Comparison of ENCODE assay signal across 8 mouse cellular contexts in genomic region chr2:144101463-144101961, GRCm38 (mm10).
DNase-seq lines count a peak whose midpoint lies in the region; ATAC-seq and TF ChIP-seq lines count a peak whose summit lies in the region.
"Had no signal": no experiment of that assay in that cellular context is flagged by ENCODE, and none has a peak within 500 bp of the region (broad histone marks: within the 10 kb centered on the region; RNA-seq: fewer than 3 reads in every experiment).

No protein-coding gene starts in this region.

- no peaks in the 10 kb centered on the region for H3K27me3 ChIP-seq in neural tube, embryonic 11.5 days (ENCODE audit: control insufficient read depth, insufficient read depth, low read length)
- no peaks in the 10 kb centered on the region for H3K27me3 ChIP-seq in forebrain, embryonic 16.5 days (replicated peaks; ENCODE audit: control insufficient read depth, insufficient read depth, low read length)
- no peaks in the 10 kb centered on the region for H3K27me3 ChIP-seq in limb, embryonic 14.5 days (ENCODE audit: control insufficient read depth, insufficient read depth, low read length)
- H3K27me3 ChIP-seq in liver, postnatal 0 days (ENCODE audit: insufficient read depth, low read length) = no peaks in the 10 kb centered on the region

- peak; percentile 81 for ATAC-seq in neural tube, embryonic 11.5 days (ENCODE audit: insufficient read depth, low FRiP score, low TSS enrichment)
- ATAC-seq in forebrain, embryonic 16.5 days = peak; percentile 61
- ATAC-seq in limb, embryonic 14.5 days (ENCODE audit: low FRiP score, low read depth) = peak; percentile 30
- no peak for ATAC-seq in liver, postnatal 0 days

- no peak for TF ChIP-seq POLR2A in limb, embryonic 14.5 days (IDR thresholded peaks at IDR 0.05; ENCODE audit: borderline replicate concordance, extremely low read depth, insufficient read depth, insufficient read length)

- H3K36me3 ChIP-seq in neural tube, embryonic 11.5 days (ENCODE audit: control insufficient read depth, insufficient read depth, low read length) = no peaks in the 10 kb centered on the region
- no peaks in the 10 kb centered on the region for H3K36me3 ChIP-seq in forebrain, embryonic 16.5 days (ENCODE audit: control insufficient read depth, insufficient read depth)
- H3K36me3 ChIP-seq in limb, embryonic 14.5 days (ENCODE audit: control insufficient read depth, insufficient read depth, low read length) = no peaks in the 10 kb centered on the region
- no peaks in the 10 kb centered on the region for H3K36me3 ChIP-seq in liver, postnatal 0 days (replicated peaks; ENCODE audit: insufficient read depth, low read length)

- H3K4me1 ChIP-seq in neural tube, embryonic 11.5 days (ENCODE audit: control insufficient read depth, insufficient read depth, low read length) = no peaks in the 10 kb centered on the region
- 0 out of 2 replicates have a peak, but pooled peaks cover 2% of the 10 kb centered on the region for H3K4me1 ChIP-seq in forebrain, embryonic 16.5 days (replicated peaks; ENCODE audit: control insufficient read depth, insufficient read depth, low read length)
- no peaks in the 10 kb centered on the region for H3K4me1 ChIP-seq in limb, embryonic 14.5 days (ENCODE audit: control insufficient read depth, insufficient read depth, low read length)
- H3K4me1 ChIP-seq in liver, postnatal 0 days (ENCODE audit: insufficient read depth) = no peaks in the 10 kb centered on the region

- no peak overlapping the region for H3K9ac ChIP-seq in neural tube, embryonic 11.5 days (ENCODE audit: low read length)
- no peak overlapping the region for H3K9ac ChIP-seq in forebrain, embryonic 16.5 days (replicated peaks; ENCODE audit: low read depth, low read length)
- H3K9ac ChIP-seq in limb, embryonic 14.5 days (ENCODE audit: low read depth, low read length, severe bottlenecking) = no peak overlapping the region
- no peak overlapping the region for H3K9ac ChIP-seq in liver, postnatal 0 days (replicated peaks)

- no peak for TF ChIP-seq EP300 in liver, postnatal 0 days (IDR thresholded peaks at IDR 0.05; ENCODE audit: low read depth)

- TF ChIP-seq CTCF in liver, postnatal 0 days (IDR thresholded peaks at IDR 0.05; ENCODE audit: low read depth) = no peak

- H3K9me3 ChIP-seq in neural tube, embryonic 11.5 days (ENCODE audit: control insufficient read depth, low read length) = no peaks in the 10 kb centered on the region
- no peaks in the 10 kb centered on the region for H3K9me3 ChIP-seq in forebrain, embryonic 16.5 days (ENCODE audit: control insufficient read depth, low read length)
- no peaks in the 10 kb centered on the region for H3K9me3 ChIP-seq in limb, embryonic 14.5 days (ENCODE audit: control insufficient read depth, low read length)
- no peaks in the 10 kb centered on the region for H3K9me3 ChIP-seq in liver, postnatal 0 days (ENCODE audit: low read length)

- H3K27ac ChIP-seq in neural tube, embryonic 11.5 days (ENCODE audit: low read depth, low read length) = no peak overlapping the region
- H3K27ac ChIP-seq in forebrain, embryonic 16.5 days (ENCODE audit: low read length) = no peak overlapping the region
- no peak overlapping the region for H3K27ac ChIP-seq in limb, embryonic 14.5 days (replicated peaks; ENCODE audit: low read depth, low read length)
- H3K27ac ChIP-seq in liver, postnatal 0 days (ENCODE audit: low read depth) = no peak overlapping the region

- DNase-seq in neural tube, embryonic 11.5 days (ENCODE audit: low spot score) = peak; percentile 20
- no peak for DNase-seq in neural tube, embryonic 10.5 days (ENCODE audit: extremely low spot score, low spot score)
- DNase-seq in limb, embryonic 14.5 days (ENCODE audit: low spot score) = no peak
- DNase-seq in spleen, postnatal 4 days (ENCODE audit: low spot score in 2 of 2) = no peak
- no peak for DNase-seq in right cerebral cortex, postnatal 14 days
- no peak for DNase-seq in liver, postnatal 0 days
- DNase-seq: spleen, adult 18-20 months had no signal

- no peak overlapping the region for H3K4me3 ChIP-seq in neural tube, embryonic 11.5 days (ENCODE audit: low read depth, low read length)
- no peak overlapping the region for H3K4me3 ChIP-seq in forebrain, embryonic 16.5 days (replicated peaks; ENCODE audit: low read length)
- H3K4me3 ChIP-seq in limb, embryonic 14.5 days (replicated peaks; ENCODE audit: low read length) = no peak overlapping the region
- H3K4me3 ChIP-seq in liver, postnatal 0 days (ENCODE audit: low read depth, low read length) = no peak overlapping the region

- no peak overlapping the region for H3K4me2 ChIP-seq in neural tube, embryonic 11.5 days (ENCODE audit: low read depth)
- no peak overlapping the region for H3K4me2 ChIP-seq in forebrain, embryonic 16.5 days (ENCODE audit: low read length)
- no peak overlapping the region for H3K4me2 ChIP-seq in limb, embryonic 14.5 days (replicated peaks; ENCODE audit: low read depth, low read length, severe bottlenecking)
- no peak overlapping the region for H3K4me2 ChIP-seq in liver, postnatal 0 days (ENCODE audit: low read depth, low read length)

- WGBS in neural tube, embryonic 11.5 days = 51% methylated on average over 13 of the region's 13 CpGs
- WGBS in forebrain, embryonic 16.5 days = 16% methylated on average over 13 of the region's 13 CpGs
- 59% methylated on average over 13 of the region's 13 CpGs for WGBS in limb, embryonic 14.5 days
- WGBS in liver, postnatal 0 days (ENCODE audit: insufficient replicate concordance) = 74% methylated on average over 13 of the region's 13 CpGs
